ENCODE assay signal across 21 mouse cellular contexts in genomic region chr8:46804721-46805120, GRCm38 (mm10).
DNase-seq lines count a peak whose midpoint lies in the region; ATAC-seq and TF ChIP-seq lines count a peak whose summit lies in the region.
"Had no signal": no experiment of that assay in that cellular context is flagged by ENCODE, and none has a peak within 500 bp of the region (broad histone marks: within the 10 kb centered on the region; RNA-seq: fewer than 3 reads in every experiment).

No protein-coding gene starts in this region.

- H3K9ac ChIP-seq in liver, adult 2 months (ENCODE audit: low read depth, low read length) = no peak overlapping the region
- H3K9ac ChIP-seq: embryonic facial prominence, embryonic 13.5 days; embryonic facial prominence, embryonic 15.5 days; forebrain, embryonic 12.5 days had no signal

- ATAC-seq in megakaryocyte, adult 5-6 weeks (ENCODE audit: poor library complexity, severe bottlenecking) = no peak
- ATAC-seq: forebrain, embryonic 14.5 days; forebrain, embryonic 16.5 days had no signal

- TF ChIP-seq CTCF in liver, adult 2 months (IDR thresholded peaks at IDR 0.05; ENCODE audit: low read depth, low read length) = no peak
- no peak for TF ChIP-seq CTCF in cerebellum, adult 2 months (IDR thresholded peaks at IDR 0.05; ENCODE audit: borderline replicate concordance, insufficient read depth, low read depth, low read length)

- WGBS in liver, adult 2 months = 30% methylated on average over 5 of the region's 5 CpGs
- WGBS in cerebellum, adult 2 months = 91% methylated on average over 5 of the region's 5 CpGs

- H3K9me3 ChIP-seq in megakaryocyte, embryonic 14.5 days = no peaks in the 10 kb centered on the region
- H3K9me3 ChIP-seq: embryonic facial prominence, embryonic 13.5 days; embryonic facial prominence, embryonic 15.5 days; forebrain, embryonic 12.5 days had no signal

- H3K4me3 ChIP-seq in liver, adult 2 months (ENCODE audit: insufficient read depth, low read depth, low read length) = no peak overlapping the region
- peak overlapping the region; percentile 83 for H3K4me3 ChIP-seq in megakaryocyte, embryonic 14.5 days (replicated peaks)
- no peak overlapping the region for H3K4me3 ChIP-seq in cerebellum, adult 2 months (replicated peaks; ENCODE audit: insufficient read depth, low read depth, low read length)
- H3K4me3 ChIP-seq: embryonic facial prominence, embryonic 13.5 days; embryonic facial prominence, embryonic 15.5 days; erythroblast, embryonic 14.5 days; forebrain, embryonic 10.5 days; forebrain, embryonic 12.5 days had no signal

- peaks cover 33% of the 10 kb centered on the region for H3K36me3 ChIP-seq in liver, adult 2 months (ENCODE audit: control insufficient read depth, insufficient read depth, low read length)
- peaks cover 92% of the 10 kb centered on the region for H3K36me3 ChIP-seq in megakaryocyte, embryonic 14.5 days (replicated peaks; ENCODE audit: low read length)

- peaks cover 19% of the 10 kb centered on the region for H3K4me1 ChIP-seq in liver, adult 2 months (ENCODE audit: control insufficient read depth, insufficient read depth, low read length)
- peaks cover 64% of the 10 kb centered on the region for H3K4me1 ChIP-seq in megakaryocyte, embryonic 14.5 days
- no peaks in the 10 kb centered on the region for H3K4me1 ChIP-seq in cerebellum, adult 2 months (ENCODE audit: control insufficient read depth, insufficient read depth, low read length)
- H3K4me1 ChIP-seq: forebrain, embryonic 10.5 days; forebrain, embryonic 12.5 days had no signal

- H3K27ac ChIP-seq in liver, adult 2 months (replicated peaks; ENCODE audit: insufficient read depth, low read depth, low read length) = no peak overlapping the region
- H3K27ac ChIP-seq in cerebellum, adult 2 months (ENCODE audit: insufficient read depth, low read length) = no peak overlapping the region
- H3K27ac ChIP-seq: embryonic facial prominence, embryonic 13.5 days; embryonic facial prominence, embryonic 15.5 days; forebrain, embryonic 10.5 days; forebrain, embryonic 12.5 days had no signal

- no peak for TF ChIP-seq POLR2A in liver, adult 2 months (IDR thresholded peaks at IDR 0.05; ENCODE audit: extremely low read depth, insufficient read depth, low read length)
- no peak for TF ChIP-seq POLR2A in cerebellum, adult 2 months (IDR thresholded peaks at IDR 0.05; ENCODE audit: borderline replicate concordance, insufficient read depth, low read length)

- DNase-seq in liver, adult 2 months (ENCODE audit: extremely low read depth, low read depth, low spot score) = peak; percentile 96
- DNase-seq in liver = no peak
- no peak for DNase-seq in cerebellum, adult 2 months
- DNase-seq: adrenal gland, adult 2 months; adrenal gland, postnatal 10 days; adrenal gland, postnatal 25 days; cerebellum, adult 11-12 months; cerebellum, adult 8-10 months; cerebellum, adult 9-11 months; cerebellum, postnatal 14 days; cerebellum, postnatal 36 days; embryo, embryonic 11 days had no signal

- peaks cover 18% of the 10 kb centered on the region; the same call in 1 of the 2 replicates for H3K79me2 ChIP-seq in liver, adult 2 months (ENCODE audit: control insufficient read depth, insufficient read depth, low read length)

- no peaks in the 10 kb centered on the region for H3K27me3 ChIP-seq in liver, adult 2 months (ENCODE audit: control insufficient read depth, insufficient read depth, low read length)
- H3K27me3 ChIP-seq in megakaryocyte, embryonic 14.5 days (replicated peaks) = no peaks in the 10 kb centered on the region
- no peaks in the 10 kb centered on the region for H3K27me3 ChIP-seq in cerebellum, adult 2 months (ENCODE audit: control insufficient read depth, insufficient read depth, low read length)
- H3K27me3 ChIP-seq: embryonic facial prominence, embryonic 13.5 days; embryonic facial prominence, embryonic 15.5 days; forebrain, embryonic 12.5 days had no signal
